Mouse (Mus musculus): ENCODE measurements at regions not wholly inside any gene's neighbourhood (a gene's known extent, or its start where the extent isn't known, plus 50 kb on each side); places are given as distances from the start of the nearest gene placed in this dataset.

DNA sequence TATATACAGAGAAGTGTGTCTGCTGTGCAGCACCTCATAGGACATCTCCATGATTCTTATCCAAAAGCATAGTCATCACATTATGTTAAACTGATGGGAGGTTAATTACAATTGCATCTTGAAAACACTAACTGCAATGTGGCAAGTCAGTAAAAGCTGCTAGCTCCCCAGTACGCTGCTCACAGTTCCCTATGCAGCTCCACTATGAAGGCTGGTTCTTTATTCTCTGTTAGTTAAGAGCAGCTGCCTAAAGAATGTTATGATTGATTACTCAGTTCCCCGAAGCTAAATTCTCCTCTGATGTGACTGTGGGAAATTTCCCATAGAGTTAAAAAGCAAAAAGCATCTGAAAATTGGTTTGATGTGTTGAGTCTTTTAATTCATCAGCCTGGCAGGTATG, 144.1 kb downstream of the Gpr37 start:
- no peak for DNase-seq (ENCODE audit: low spot score in 2 of 2)
- no peak for TF ChIP-seq CTCF (conservative IDR thresholded peaks at IDR 0.05)
- peak overlapping the region; percentile 53; the same call in 1 of the 2 replicates for H3K27ac ChIP-seq
- no peak overlapping the region for H3K4me3 ChIP-seq

All from layer of hippocampus, adult 2 months (tissue).